Mouse (Mus musculus): ENCODE measurements around the gene Gm5105. TPM values are rescaled to one million over a fixed set of nuclear protein-coding genes. Genes with fewer than 3 reads are reported as not detected.

Gm5105 gene
- total and polyA plus RNA-seq, 3 experiments = not detected

DNA sequence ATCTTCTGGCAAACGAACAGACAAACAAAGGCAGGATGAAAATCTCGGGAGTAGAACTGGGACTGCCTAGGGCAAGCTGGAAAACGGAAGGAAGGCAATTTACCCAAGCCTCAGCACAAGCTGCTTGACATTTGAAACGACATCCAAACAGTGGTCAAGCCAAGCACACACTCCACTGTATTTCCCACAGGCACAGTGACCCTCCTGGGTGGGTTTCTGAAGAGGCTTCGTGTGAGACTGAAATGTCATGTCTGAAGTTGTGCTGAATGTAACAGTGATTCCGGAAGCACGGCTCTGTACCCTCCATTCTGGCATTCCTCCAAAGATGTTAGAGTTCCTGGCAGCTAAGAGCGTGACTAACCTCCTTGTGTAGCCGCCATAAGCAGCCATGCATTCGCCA is 28.5 kb upstream of the Gm5105 start:
- H3K9ac ChIP-seq (ENCODE audit: control insufficient read depth, low read depth, low read length, poor library complexity, severe bottlenecking) = no peak overlapping the region
- H3K79me2 ChIP-seq (ENCODE audit: control insufficient read depth, insufficient read depth, low read length, poor library complexity) = no peaks in the 10 kb centered on the region
- no peaks in the 10 kb centered on the region for H3K4me1 ChIP-seq (ENCODE audit: control insufficient read depth in 1 of 2, insufficient read depth in 2 of 2, low read length in 2 of 2)
- H3K36me3 ChIP-seq (ENCODE audit: control insufficient read depth in 1 of 2, insufficient read depth in 2 of 2, low read length in 2 of 2) = no peaks in the 10 kb centered on the region
- TF ChIP-seq MYB (IDR thresholded peaks at IDR 0.05; ENCODE audit: low read depth, low read length) (no peak), MAX (IDR thresholded peaks at IDR 0.05; ENCODE audit: low read length) (no peak), MAFK (IDR thresholded peaks at IDR 0.05; ENCODE audit: borderline replicate concordance, low read depth, low read length) (no peak), MAZ (IDR thresholded peaks at IDR 0.05; ENCODE audit: low read depth, low read length) (no peak), ETS1 (IDR thresholded peaks at IDR 0.05; ENCODE audit: low read depth, low read length) (no peak), MEF2A (IDR thresholded peaks at IDR 0.05; ENCODE audit: extremely low read depth, insufficient replicate concordance, low read depth, low read length, poor library complexity, severe bottlenecking) (no peak), NELFE (IDR thresholded peaks at IDR 0.05; ENCODE audit: low read depth, low read length) (no peak), USF2 (IDR thresholded peaks at IDR 0.05; ENCODE audit: borderline replicate concordance in 1 of 2, insufficient read depth in 1 of 2, low read depth in 1 of 2, low read length in 2 of 2) (no peak), RCOR1 (IDR thresholded peaks at IDR 0.05; ENCODE audit: low read depth, low read length) (no peak), POLR2A (IDR thresholded peaks at IDR 0.05; ENCODE audit: control insufficient read depth in 1 of 2, insufficient read depth in 1 of 2, low read depth in 1 of 2, low read length in 2 of 2, poor library complexity in 1 of 2) (no peak), TCF12 (IDR thresholded peaks at IDR 0.05; ENCODE audit: low read depth, low read length) (no peak)
- no peak for DNase-seq (ENCODE audit: low read depth, low spot score)
- no peak overlapping the region for H3K27ac ChIP-seq (ENCODE audit: control insufficient read depth, low read depth, low read length)
- H3K27me3 ChIP-seq (ENCODE audit: control insufficient read depth in 1 of 2, insufficient read depth in 2 of 2, low read length in 2 of 2) = no peaks in the 10 kb centered on the region
- H3K4me3 ChIP-seq (ENCODE audit: control insufficient read depth in 1 of 2, insufficient read depth in 1 of 2, low read depth in 2 of 2, low read length in 2 of 2) = no peak overlapping the region
- H3K9me3 ChIP-seq (replicated peaks; ENCODE audit: insufficient read depth, low read length) = no peaks in the 10 kb centered on the region

DNA sequence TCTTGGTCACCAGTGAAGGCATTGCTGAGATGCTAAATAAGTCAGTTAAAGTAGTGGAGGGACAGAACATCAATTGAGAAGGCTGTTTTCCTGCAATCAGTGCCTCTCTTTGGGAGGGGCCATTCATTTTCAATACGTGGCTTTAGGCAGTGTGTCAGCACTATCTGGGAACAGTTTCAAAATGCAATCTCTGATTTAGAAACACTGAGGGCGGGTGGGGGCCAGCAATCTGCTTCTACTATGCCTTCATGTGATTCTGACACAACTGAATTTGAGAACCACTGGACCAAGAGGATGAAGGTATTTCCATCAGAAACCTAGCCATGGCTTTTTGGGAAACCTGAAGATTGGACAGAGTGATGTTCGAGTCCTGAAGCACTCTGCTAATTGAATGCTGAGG is 28.1 kb upstream of the Gm5105 start:
- Histone ChIP-seq H3K9ac (ENCODE audit: control insufficient read depth, low read depth, low read length, poor library complexity, severe bottlenecking) (no peak overlapping the region), H3K27me3 (ENCODE audit: control insufficient read depth in 1 of 2, insufficient read depth in 2 of 2, low read length in 2 of 2) (no peaks in the 10 kb centered on the region), H3K27ac (ENCODE audit: control insufficient read depth, low read depth, low read length) (no peak overlapping the region), H3K79me2 (ENCODE audit: control insufficient read depth, insufficient read depth, low read length, poor library complexity) (no peaks in the 10 kb centered on the region), H3K9me3 (replicated peaks; ENCODE audit: insufficient read depth, low read length) (no peaks in the 10 kb centered on the region), H3K4me3 (ENCODE audit: control insufficient read depth in 1 of 2, insufficient read depth in 1 of 2, low read depth in 2 of 2, low read length in 2 of 2) (no peak overlapping the region), H3K36me3 (ENCODE audit: control insufficient read depth in 1 of 2, insufficient read depth in 2 of 2, low read length in 2 of 2) (no peaks in the 10 kb centered on the region), H3K4me1 (ENCODE audit: control insufficient read depth in 1 of 2, insufficient read depth in 2 of 2, low read length in 2 of 2) (no peaks in the 10 kb centered on the region)
- DNase-seq (ENCODE audit: low read depth, low spot score) = no peak
- TF ChIP-seq GATA1 (IDR thresholded peaks at IDR 0.05; ENCODE audit: low read depth, low read length) (no peak), MEF2A (IDR thresholded peaks at IDR 0.05; ENCODE audit: extremely low read depth, insufficient replicate concordance, low read depth, low read length, poor library complexity, severe bottlenecking) (no peak)

DNA sequence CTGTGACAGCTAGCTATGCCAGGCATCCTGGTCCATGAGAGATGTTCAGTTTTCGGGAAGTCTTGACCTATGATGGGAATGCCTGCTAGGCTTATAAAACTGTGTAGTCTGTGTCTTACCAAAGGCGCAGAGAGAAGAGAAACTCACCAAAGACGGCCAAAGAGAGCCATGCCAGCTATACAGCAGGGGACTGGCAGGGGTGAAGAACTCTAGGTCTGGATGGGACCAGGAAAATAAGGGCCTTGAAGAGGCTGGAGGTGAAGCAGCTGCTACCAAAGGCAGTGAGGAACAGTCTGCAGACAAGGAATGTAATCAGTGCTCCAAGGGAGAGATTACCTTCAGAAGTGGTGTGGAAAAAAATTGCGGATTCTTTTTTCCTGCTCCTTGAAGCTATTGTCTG is 16.7 kb upstream of the Gm5105 start:
- no peak overlapping the region for H3K4me3 ChIP-seq (ENCODE audit: control insufficient read depth in 1 of 2, insufficient read depth in 1 of 2, low read depth in 2 of 2, low read length in 2 of 2)
- no peak overlapping the region for H3K27ac ChIP-seq (ENCODE audit: control insufficient read depth, low read depth, low read length)
- no peak for DNase-seq (ENCODE audit: low read depth, low spot score)
- H3K27me3 ChIP-seq (ENCODE audit: control insufficient read depth in 1 of 2, insufficient read depth in 2 of 2, low read length in 2 of 2) = no peaks in the 10 kb centered on the region; a peak in 1 of 4 replicates
- no peaks in the 10 kb centered on the region for H3K36me3 ChIP-seq (ENCODE audit: control insufficient read depth in 1 of 2, insufficient read depth in 2 of 2, low read length in 2 of 2)
- no peak overlapping the region for H3K9ac ChIP-seq (ENCODE audit: control insufficient read depth, low read depth, low read length, poor library complexity, severe bottlenecking)
- H3K9me3 ChIP-seq (replicated peaks; ENCODE audit: insufficient read depth, low read length) = no peaks in the 10 kb centered on the region
- no peaks in the 10 kb centered on the region for H3K4me1 ChIP-seq (ENCODE audit: control insufficient read depth in 1 of 2, insufficient read depth in 2 of 2, low read length in 2 of 2)
- no peaks in the 10 kb centered on the region for H3K79me2 ChIP-seq (ENCODE audit: control insufficient read depth, insufficient read depth, low read length, poor library complexity)
- TF ChIP-seq POLR2A (IDR thresholded peaks at IDR 0.05; ENCODE audit: control insufficient read depth in 1 of 2, insufficient read depth in 1 of 2, low read depth in 1 of 2, low read length in 2 of 2, poor library complexity in 1 of 2) (no peak), JUND (IDR thresholded peaks at IDR 0.05; ENCODE audit: low read depth, low read length) (no peak), UBTF (IDR thresholded peaks at IDR 0.05; ENCODE audit: borderline replicate concordance, insufficient read depth, low read depth, low read length) (no peak), MAFK (IDR thresholded peaks at IDR 0.05; ENCODE audit: borderline replicate concordance, low read depth, low read length) (no peak), MYB (IDR thresholded peaks at IDR 0.05; ENCODE audit: low read depth, low read length) (no peak), SIN3A (IDR thresholded peaks at IDR 0.05; ENCODE audit: low read length) (no peak), MAZ (IDR thresholded peaks at IDR 0.05; ENCODE audit: low read depth, low read length) (no peak), EP300 (IDR thresholded peaks at IDR 0.05; ENCODE audit: low read depth in 1 of 2, low read length in 2 of 2) (no peak), NRF1 (IDR thresholded peaks at IDR 0.05; ENCODE audit: insufficient read depth, low read depth, low read length, poor library complexity, severe bottlenecking) (no peak), ELF1 (IDR thresholded peaks at IDR 0.05; ENCODE audit: low read depth, low read length) (no peak), GABPA (IDR thresholded peaks at IDR 0.05; ENCODE audit: low read depth, low read length) (no peak), GATA1 (IDR thresholded peaks at IDR 0.05; ENCODE audit: low read depth, low read length) (no peak), USF2 (IDR thresholded peaks at IDR 0.05; ENCODE audit: borderline replicate concordance in 1 of 2, insufficient read depth in 1 of 2, low read depth in 1 of 2, low read length in 2 of 2) (no peak), ZNF384 (IDR thresholded peaks at IDR 0.05; ENCODE audit: low read depth, low read length) (no peak), RAD21 (IDR thresholded peaks at IDR 0.05; ENCODE audit: low read depth, low read length) (no peak), MAX (IDR thresholded peaks at IDR 0.05; ENCODE audit: low read length) (no peak), CTCF (IDR thresholded peaks at IDR 0.05 in 2 of 3, conservative IDR thresholded peaks at IDR 0.05 in 1 of 3; ENCODE audit: control insufficient read depth in 1 of 3, insufficient read depth in 1 of 3, low read depth in 2 of 3, low read length in 3 of 3, poor library complexity in 1 of 3, severe bottlenecking in 1 of 3) (no peak), CHD2 (IDR thresholded peaks at IDR 0.05; ENCODE audit: low read length) (no peak), ZMIZ1 (IDR thresholded peaks at IDR 0.05; ENCODE audit: low read depth, low read length) (no peak)

All from MEL (cell line).